Mouse (Mus musculus): ENCODE measurements around the gene Mrpl24.
A peak's percentile ranks its signal among the peaks of the same experiment; 100 is the strongest.

Gene Mrpl24

DNA sequence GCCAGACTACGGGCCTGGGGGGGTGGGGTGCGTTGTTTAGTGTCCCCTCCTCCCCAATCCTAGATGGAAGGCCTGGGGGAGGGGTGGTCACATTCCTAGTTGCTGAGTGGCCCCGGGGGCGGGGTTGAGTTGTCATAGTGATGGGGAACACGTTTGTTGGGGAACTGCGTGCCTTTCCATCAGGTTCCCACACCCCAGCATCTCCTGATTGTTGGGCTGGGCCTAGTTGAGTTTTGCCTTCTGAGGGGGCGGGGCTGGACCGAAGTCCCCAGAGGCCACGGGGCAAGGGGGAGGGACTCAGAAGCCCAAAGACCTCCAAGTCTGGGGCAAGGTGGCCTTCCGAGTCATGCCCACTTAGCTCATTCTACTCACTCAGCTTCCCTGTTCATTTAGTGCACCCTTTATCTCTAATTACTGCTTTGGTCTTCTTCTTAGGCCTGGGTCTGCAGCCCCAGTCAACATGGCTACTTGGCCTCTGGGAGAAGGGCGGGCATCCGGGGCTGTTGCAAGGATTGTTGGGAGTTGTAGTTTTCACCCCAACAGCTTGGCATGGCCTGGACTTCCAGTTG is 8.6 kb upstream of the Mrpl24 start:
- DNase-seq = peak; percentile 39

DNA sequence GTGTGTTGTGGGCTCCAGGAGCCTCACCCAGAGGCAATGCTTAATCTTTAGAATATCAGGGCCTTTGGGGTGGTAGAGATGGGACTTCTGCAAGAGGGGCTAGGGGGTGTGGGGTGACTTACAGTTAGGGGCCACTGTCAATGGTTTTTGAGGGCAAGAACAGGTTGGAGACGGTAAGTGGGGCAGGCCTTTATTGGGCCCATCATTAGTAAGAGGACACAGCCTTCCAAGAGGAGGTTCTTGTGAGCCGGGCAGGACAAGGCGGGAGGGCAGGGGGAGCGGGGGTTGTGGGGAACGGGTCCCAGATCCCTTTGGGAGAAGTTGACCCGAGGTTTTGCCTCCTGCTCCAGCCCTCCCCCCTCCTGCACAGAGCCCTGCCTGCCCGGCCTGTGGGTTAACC is 5.8 kb upstream of the Mrpl24 start:
- DNase-seq = no peak

DNA sequence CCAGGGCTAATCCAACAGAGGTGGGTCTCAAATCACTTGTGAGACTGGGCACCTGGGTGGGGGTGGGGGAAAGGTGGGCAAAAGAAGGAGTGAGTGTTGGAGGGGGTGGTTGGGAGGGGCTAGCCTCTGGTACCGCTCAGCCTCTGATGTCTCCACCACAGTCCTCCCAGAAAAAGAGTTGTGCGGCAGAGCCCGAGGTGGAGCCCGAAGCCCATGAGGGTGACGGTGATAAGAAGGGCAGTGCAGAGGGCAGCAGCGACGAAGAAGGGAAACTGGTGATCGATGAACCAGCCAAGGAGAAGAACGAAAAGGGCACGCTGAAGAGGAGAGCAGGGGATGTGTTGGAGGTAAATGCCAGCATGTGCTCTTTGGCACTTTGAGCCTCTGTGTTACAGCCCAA is 5.4 kb upstream of the Mrpl24 start:
- DNase-seq = no peak

DNA sequence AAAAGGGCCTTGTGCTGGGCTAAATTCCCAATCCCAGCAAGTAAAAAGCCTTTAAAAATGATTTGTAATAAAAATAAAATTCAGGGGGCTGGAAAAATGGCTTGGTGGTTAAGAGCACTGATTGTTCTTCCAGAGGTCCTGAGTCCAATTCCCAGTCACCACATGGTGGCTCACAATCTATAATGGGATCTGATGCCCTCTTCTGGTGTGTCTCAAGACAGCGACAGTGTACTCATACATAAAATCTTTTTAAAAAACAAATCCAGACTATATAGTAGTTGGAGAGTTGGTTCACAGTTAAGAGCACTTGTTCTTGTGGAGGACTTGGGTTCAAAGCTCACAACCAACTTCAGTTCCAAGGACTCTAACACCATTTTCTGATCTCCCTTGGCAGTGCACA is 2.3 kb upstream of the Mrpl24 start:
- DNase-seq = no peak

DNA sequence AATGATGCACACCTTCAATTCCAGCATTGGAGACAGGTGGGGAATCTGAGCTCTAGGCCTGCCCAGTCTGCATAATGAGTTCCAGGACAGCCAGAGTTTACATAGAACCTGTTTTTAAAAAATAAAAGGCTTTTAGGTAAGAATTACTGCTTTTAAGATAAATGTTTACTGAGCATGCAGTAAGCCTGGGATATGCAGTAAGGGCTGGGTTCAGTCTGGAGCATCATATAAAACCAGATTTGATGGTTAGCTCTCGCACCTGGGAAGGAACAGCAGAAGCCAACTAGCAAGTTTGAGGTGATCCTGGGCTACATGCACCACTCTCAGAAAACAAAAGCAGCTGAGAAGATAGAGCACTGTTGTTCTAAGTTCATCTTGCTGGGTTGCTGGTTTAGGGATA is 755 bp upstream of the Mrpl24 start:
- no peak for DNase-seq

DNA sequence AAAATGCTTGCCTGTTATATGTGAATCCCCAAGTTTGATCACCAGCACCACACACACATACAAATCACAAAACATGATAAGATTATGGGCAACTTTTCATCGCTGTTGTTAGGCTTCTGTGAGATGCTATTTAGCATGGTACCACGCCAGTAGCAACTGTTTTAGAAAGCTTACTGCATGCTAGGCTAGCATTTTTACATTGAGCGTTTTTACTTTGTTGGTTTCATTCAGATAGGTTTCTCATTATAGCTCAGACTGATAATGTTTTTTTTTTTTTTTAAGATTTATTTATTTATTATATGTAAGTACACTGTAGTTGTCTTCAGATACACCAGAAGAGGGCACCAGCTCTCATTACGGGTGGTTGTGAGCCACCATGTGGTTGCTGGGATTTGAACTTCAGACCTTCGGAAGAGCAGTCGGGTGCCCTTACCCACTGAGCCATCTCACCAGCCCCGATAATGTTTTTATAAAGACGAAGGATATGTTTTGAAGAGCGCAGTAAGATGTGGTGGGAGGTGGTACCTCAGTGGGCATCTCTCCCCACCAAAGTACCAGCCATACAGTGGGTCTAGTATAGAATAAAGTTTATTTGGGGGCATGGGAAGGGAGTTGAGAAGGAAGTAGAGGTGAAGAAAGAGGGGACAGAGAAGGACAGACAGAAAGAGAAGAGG is 1.1 kb downstream of the Mrpl24 start:
- DNase-seq = no peak

DNA sequence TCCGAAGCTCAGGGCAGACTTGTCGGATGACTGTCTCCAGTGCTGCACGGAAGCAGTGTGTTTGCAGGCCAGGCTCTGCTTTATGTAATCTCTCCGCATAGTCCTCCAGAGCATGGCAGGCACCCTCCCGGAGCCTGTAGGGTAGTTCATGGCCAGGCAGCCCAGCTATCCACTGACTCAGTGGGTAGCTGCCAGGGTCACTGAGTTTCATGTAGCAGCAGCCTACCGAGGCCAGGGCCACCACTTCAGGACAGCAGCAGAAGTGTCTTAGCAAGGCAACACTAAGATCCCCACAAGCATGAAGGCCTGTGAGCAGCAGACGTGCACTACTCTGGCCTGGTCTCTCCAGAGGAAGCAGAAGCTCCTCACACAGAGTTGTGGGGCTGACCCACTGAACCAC is 5.7 kb downstream of the Mrpl24 start:
- no peak for DNase-seq

DNA sequence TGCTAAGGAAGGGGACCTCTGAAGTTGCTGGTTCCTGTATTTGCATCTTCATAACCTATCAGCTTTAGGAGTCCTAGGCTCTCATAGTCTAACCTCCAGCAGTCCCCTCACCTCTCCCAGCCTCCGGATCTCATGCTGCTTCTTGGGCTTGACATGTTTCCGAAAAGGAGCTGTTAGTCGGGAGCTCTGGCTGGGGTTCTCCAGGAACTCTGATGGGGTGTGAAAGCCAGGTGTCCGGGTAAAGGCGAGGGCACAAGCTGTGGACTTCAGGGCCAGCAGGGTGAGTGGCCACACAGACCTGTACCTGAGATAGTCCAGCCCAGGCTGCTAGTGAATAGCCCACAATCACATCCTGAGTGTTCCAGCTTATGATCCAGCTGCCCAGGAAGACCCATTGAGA is 8.1 kb downstream of the Mrpl24 start:
- no peak for DNase-seq

DNA sequence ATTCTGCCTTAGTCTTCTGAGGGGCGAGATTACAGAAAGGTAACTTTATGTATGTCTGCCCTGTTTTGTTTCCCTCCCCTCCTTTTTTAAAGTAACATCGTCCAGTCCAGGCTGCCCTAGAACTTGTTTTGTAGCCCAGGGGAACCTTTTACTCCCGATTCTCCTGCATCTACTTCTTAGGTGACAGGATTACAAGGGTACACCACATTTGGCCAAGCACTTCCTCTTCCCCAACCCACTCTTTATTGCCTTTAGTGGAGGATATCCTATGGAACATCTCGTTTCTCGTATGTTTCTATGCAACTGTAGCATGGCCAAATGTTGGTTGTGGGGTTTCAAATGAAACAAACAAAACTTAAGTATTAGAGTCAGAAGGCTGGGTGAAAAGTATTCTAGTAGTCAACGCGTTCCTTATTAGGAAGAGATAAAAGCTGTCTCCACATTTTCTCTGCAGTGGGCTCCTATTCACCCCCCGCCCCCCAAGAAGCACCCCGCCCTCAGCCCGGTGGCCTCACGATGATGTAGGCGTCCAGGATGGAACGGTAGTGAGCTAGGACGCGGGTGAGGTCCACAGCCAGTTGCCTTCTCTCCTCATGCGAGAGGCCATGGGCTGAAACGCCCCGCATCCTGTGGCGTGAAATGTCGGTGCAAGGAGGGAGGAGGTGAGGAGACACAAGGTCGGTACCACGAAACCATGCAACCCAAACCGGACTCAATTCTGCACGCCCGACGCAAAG is 10.2 kb downstream of the Mrpl24 start:
- no peak for DNase-seq

DNA sequence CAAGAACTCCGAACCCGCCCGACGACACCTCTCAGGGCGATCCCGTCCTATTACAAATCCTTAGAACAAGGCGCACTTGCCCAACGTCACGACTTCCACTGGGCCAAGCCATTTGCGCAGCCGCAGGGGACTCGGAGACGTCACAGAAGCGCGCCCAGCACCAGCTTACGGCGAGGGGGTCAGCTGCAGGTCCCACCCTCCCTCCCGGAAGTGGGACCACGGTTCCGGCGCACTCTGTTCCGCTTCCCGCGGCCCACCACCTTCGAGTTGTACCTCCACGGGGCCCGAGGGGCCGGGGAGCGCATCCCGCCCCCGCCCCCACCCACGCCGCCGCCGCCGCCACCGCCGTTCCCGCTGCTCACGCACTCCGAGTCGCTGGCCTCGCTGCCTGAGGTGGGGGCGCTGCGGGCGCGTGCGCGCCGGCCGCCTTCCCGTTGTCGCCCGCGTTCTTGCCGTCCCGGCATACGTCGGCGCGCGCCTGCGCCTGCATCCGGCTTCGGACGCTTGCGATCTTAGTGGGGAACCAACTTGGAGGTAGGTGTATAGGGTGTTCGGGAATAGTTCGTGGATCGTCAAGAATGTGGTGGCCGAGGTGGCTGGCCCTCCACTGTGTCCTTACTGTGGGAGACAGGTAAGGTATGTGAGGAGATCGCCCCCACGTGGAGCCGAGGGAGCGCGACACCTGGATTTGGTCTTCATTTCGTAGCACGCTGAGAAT is 10.9 kb downstream of the Mrpl24 start, which contains the start of the genes Isg20l2 and Rrnad1:
TSS of gene Isg20l2 (plus strand) at position 237 of the 718 bp plus-strand sequence.
TSS of gene Rrnad1 (minus strand) at position 640 of the 718 bp plus-strand sequence.
- DNase-seq = peak; percentile 97

DNA sequence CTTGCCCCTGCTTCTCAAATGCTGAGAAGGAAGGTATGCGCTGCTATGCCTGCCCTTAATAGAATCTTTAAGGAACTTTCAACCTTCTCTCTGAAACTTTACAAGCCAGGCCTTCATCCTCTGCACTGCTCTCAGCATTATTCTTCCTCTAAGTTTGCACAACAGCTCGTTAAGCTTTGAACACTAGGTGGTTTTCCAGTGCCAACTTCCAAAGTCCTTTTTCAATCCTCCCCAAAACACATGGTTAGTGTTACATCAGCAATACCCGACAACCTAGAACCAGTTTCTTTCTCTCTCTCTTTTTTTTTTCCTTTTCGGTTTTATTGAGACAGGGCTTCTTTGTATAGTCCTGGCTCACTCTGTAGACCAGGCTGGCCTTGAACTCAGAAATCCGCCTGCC is 14.7 kb downstream of the Mrpl24 start:
- no peak for DNase-seq

DNA sequence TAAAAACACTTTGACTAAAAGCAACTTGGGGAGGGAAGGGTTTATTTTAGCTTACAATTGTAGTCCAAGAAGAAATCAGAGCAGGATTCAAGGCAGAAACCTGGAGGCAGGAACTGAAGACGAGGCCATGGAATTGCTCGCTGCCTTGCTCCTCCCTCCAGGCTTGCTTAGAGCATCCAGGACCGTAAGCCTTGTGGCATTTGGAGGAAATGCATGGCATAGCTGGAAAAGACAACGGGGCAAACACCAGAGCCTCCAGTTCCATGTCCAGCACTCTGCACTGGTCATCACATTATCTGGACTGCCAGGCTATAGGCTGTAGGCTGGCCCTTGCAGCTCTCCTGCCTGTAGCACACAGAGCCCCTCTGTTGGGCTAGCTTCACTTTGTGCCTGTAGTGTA is 15.2 kb downstream of the Mrpl24 start:
- DNase-seq = no peak

DNA sequence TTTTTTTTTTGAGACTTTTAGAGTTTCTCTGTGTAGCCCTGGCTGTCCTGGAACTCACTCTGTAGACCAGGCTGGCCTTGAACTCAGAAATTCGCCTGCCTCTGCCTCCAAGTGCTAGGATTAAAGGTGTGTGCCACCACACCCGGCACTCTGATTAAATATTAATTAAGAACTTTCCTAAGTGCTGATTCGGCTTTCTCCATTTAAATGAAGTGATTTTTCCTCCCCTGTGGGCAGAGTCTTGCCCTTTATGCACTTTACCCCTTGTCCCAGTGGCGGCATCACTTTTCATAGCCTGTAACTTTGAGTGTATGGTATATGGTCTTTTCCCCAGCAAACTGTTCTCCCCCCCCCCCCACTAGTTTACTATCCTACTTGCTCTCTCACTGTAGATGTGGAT is 15.9 kb downstream of the Mrpl24 start:
- DNase-seq = no peak

DNA sequence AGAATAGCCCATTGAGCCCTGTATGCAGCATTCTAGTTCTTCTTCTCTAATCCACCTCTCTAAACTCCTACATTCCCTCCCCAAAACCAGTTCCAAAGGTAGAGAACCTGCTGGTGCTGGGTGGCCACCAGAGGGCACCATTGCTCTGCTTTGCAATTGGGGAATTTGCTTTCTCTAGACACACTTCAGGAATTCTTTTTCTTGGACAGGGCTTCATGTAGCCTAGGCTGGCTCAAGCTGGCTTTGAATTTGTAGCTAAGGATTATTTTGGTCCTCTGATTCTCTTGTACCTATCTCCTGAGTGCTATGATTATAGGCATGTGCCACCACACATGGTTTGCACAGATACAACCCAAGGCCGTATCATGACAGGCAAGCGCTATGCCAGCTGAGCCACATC is 16.5 kb downstream of the Mrpl24 start:
- peak; percentile 70 for DNase-seq

DNA sequence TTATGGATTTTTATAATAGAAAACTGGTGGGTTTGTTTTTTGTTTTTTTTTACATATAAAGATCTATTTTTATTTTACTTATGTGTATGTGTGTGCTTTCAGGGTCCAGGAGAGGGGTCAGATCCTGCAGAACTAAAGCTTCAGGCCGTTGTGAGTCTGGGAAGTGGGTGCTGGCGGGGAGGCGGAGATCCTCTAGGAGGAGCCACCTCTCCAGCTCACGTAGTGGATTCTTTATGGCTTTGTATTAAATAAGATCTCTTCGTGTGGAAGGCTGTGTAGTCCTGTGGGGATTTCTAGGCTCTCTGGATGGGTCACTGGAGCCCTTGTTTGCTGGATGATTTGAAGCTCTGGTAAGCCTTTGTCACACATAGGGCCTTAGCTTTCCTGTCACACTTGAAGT is 21.3 kb downstream of the Mrpl24 start:
- no peak for DNase-seq

DNA sequence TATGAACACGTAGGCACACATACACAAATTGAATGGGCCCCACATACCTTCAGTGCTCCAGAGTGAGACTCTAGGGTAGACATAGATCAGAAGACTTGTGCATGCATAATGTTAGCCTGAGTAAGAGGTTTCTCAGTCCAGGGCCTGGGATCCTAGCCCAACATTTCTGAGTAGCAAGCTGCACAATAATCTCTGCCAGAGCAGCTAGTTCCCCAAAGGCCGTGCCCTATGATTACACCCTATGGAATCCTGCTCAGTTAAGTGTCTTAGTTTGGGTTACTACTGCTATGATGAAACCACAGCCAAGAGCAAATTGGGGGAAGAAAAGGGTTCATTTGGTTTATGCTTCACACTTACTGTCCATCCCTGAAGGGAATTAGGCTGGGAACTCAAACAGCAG is 23.2 kb downstream of the Mrpl24 start:
- no peak for DNase-seq

DNA sequence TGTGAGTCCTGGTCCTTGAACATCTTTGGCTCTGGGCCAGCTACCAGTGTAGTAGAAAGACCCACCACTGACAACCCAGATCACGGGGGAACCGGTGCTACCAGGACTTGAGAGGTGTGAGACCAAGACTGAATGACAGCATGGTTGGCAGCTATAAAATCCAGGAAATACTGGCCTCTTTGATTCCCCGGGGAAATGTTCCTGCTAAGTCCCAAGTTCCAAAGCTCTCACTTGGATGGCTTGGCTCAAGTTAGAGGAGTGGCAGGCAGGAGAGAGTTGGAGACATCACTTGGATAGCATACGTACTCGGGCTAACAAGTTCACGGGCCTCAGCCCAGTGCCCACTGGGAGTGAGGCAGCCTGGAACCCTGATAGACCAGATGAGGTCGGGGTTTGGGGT is 24.3 kb downstream of the Mrpl24 start:
- DNase-seq = no peak

DNA sequence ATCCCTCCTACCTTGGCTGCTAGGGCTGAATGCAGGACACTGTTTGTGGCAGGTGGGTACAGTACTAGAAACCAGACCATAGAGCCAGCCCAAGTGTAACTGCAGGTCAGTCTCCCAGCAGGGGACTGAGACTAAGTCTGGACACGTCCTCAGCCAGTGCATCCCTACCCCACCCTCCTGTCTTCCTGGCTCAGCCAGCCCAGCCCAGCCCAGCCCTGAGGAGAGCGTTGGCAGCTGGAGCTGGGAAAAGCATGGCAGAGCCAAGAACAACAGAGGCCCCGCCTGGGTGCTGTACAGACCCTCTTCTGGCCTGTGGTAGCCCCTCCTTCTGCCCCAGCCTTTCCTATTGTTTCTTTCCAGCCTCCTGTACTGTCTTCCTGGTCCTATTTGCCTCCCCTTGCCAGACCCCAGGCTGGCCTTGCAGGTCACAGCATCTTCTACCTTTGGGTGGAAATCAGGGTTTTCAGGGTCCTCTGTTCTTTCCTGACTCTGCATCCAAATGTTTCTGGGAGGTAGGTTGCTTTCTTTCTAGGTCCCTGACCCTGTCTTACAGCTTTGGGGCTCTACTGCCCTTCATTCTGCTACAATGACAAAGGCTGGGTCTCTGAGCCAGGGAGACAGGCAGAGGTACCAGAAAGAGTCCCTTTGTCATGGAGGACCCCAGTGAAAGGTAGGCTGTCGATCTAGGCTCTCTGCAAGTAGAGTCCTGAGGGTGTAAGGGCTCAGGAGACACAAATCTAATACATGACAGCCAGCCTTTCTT is 25.7 kb downstream of the Mrpl24 start:
- DNase-seq = no peak

DNA sequence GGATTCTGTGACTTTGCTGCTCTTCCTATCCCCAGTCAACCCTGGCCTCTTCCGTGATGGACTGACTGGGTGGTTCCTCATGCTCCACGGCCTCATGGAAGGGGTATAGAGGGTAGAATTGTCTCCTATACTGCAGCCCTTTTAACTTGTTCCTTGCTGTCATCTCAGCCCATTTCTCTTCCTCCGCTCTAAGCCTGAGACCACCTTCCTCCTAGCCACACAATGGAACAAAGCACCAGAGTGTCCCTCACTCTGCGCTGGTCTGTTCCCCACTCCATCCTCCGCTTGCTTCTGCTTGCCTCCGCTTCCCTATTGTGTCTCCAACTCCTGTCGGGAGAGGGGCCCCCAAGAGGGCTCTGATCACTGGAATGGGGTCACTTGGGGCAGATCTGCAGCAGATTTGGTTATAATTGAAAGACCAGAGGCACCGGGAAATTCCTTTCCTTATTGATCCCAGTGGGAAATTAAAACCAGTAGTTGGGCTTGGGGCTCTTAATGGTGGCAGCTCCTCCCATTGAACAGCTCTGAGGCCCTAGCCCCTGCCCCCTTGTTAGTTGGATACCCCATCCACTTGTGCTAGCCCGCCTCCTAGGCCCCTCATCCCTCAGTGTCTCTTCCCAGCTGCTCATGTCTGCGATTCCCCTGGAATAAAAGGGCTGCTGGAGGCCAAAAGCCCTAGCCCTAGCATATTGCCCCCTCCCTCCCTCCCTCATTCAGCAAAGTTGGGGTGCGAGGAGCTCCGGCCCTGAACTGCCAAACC is 26.7 kb downstream of the Mrpl24 start:
- DNase-seq = no peak

DNA sequence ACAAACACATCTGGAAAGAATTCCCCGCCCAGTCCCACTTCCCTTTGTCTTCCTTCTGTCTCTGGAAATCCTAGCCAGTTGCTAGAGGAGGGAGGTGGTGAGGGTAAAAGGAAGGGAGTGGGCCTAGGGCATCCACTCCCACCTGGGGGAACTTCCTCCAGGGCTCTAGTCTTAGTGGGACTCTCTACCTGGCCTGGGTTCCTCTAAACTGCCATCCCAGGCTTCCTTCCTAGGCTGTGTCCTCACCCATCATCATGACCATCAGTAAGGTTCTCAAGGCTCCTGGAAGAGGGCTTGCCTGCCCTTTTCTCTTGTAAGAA is 27.2 kb downstream of the Mrpl24 start:
- no peak for DNase-seq

DNA sequence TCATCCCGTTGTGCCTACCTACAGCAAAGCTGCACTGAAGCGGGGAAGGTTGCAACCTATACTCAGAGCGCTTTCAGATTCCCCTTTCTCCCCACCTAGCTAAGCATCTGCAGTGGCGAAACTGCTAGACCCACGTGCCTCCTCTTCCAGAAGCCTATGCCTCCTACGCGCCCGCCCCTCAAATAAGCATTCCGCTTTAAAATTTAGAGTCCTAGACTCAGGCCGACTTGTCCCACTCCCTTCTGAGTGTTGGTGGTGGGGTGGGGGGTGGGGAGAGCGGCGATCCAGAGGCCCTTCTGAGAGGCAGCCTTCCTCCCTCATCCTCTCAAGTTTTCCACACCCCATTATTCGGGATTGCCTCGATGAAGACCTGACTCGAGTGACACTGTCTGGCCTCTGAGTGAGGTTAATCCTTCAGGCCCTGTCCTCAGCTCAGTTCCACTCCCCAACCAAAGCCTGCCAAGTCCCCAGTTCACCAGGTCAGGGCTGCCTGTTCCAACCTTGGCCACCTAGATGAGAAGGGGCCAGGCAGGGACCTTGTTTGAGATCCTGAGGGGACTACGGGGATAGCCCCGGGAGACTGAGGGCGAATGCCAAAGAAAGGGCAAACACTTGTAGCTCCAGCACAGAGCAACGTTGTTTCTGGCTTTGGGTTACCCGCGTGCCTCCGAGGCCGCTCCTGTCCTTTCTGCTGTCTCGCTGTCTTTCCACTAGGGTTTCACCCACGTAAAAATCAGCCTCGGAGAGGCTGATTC is 27.9 kb downstream of the Mrpl24 start:
- DNase-seq = no peak

DNA sequence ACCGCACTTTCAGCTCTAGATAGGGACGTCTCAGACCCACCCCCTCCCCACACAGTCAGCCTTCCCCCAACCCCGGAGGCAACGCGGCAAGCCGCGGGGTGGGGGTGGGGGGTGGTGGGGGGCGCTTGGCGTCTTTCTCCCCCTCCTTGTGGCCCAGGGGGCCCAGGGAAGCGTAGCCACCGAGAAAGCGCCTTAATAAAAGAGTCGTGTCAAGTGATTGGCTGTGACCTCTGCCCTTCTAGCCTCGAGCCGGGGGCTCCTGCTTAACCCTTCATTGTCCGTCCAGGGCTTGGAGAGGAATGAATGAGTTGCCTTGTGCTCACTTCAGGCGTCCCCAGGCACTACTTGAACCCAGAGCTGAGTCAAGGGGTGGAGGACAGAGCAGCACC is 28.5 kb downstream of the Mrpl24 start:
- no peak for DNase-seq

Measured in thymus, postnatal 14 days (tissue).